In the genomic region with DNA sequence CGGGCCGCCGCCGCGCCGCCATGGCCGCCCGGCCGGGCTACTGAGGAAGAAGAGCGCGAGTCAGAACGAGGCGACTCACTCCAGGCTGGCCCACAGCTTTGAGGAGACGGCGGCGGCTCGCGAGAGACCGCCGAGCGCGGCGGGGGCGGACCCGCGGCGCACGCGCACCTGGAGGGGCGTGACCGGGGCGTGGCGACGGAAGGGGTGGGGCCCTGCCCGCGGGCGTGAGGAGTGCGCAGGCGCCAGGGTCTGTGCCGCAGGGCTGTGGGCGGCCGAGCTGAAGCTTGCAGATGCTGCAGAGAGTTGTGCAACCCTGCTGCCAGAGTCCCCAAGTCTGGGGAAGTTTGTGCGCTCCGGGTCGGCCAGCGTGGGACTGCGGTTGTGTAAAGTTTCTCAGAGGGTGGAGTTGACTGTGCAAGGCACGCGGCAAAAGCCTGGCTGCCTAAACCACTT, we compare ENCODE assay signal across 8 mouse cellular contexts. TPM values are rescaled to one million over a fixed set of nuclear protein-coding genes. Genes with fewer than 3 reads are reported as not detected.
DNase-seq lines count a peak whose midpoint lies in the region; ATAC-seq and TF ChIP-seq lines count a peak whose summit lies in the region.

Gene Rnf149, minus strand, starts transcription at position 153 of the 453 bp plus-strand sequence.

- TF ChIP-seq POLR2A in bone marrow macrophage, adult 2 months (IDR thresholded peaks at IDR 0.05; ENCODE audit: borderline replicate concordance, low read depth, low read length), result peak; percentile 83
- peak; percentile 86 for TF ChIP-seq POLR2A in embryonic fibroblast, embryonic 13.5 days (IDR thresholded peaks at IDR 0.05; ENCODE audit: low read depth, low read length)

- H3K27ac ChIP-seq in bone marrow macrophage, adult 2 months (ENCODE audit: insufficient read depth, low read depth, low read length), result peak within 1 kb of the TSS; percentile 98
- H3K27ac ChIP-seq in embryonic fibroblast, embryonic 13.5 days (ENCODE audit: insufficient read depth, low read length), result peak within 1 kb of the TSS; percentile 74
- peak within 1 kb of the TSS; percentile 99 for H3K27ac ChIP-seq in kidney, embryonic 15.5 days

- peak within 1 kb of the TSS; percentile 93 for H3K9ac ChIP-seq in kidney, embryonic 15.5 days

- peak; percentile 97 for ATAC-seq in kidney, embryonic 15.5 days (replicated peaks; ENCODE audit: low FRiP score)
- ATAC-seq in monocyte, adult 5-6 weeks (replicated peaks; ENCODE audit: insufficient number of reproducible peaks, low FRiP score, low TSS enrichment, poor library complexity, severe bottlenecking), result peak; percentile 79

- WGBS in kidney, embryonic 15.5 days, result under 1% methylated on average over 43 of the region's 49 CpGs

- peak within 1 kb of the TSS; percentile 99 for H3K4me3 ChIP-seq in bone marrow macrophage, adult 2 months (ENCODE audit: insufficient read depth, low read length)
- H3K4me3 ChIP-seq in embryonic fibroblast, embryonic 13.5 days (ENCODE audit: insufficient read depth, low read length), result peak within 1 kb of the TSS; percentile 89
- H3K4me3 ChIP-seq in kidney, embryonic 15.5 days (replicated peaks), result peak within 1 kb of the TSS; percentile 96

- peaks cover 47% of the 10 kb centered on the region for H3K4me1 ChIP-seq in bone marrow macrophage, adult 2 months (ENCODE audit: control insufficient read depth, insufficient read depth, low read length)
- H3K4me1 ChIP-seq in embryonic fibroblast, embryonic 13.5 days (ENCODE audit: control insufficient read depth, insufficient read depth, low read length), result peaks cover 3% of the 10 kb centered on the region
- peaks cover 37% of the 10 kb centered on the region for H3K4me1 ChIP-seq in kidney, embryonic 15.5 days

- TF ChIP-seq CTCF in bone marrow macrophage, adult 2 months (IDR thresholded peaks at IDR 0.05; ENCODE audit: low read depth, low read length), result no peak
- no peak for TF ChIP-seq CTCF in embryonic fibroblast, embryonic 13.5 days (IDR thresholded peaks at IDR 0.05; ENCODE audit: borderline replicate concordance, insufficient read depth, low read length)

- H3K9me3 ChIP-seq in kidney, embryonic 15.5 days (replicated peaks), result no peaks in the 10 kb centered on the region

- H3K4me2 ChIP-seq in kidney, embryonic 15.5 days, result peak within 1 kb of the TSS; percentile 72

- DNase-seq in A20 (ENCODE audit: low read depth, low spot score) (peak; percentile 95), liver (peak; percentile 95)
- DNase-seq in heart, adult 9 months (ENCODE audit: low spot score in 2 of 2), result peak; percentile 94 to 95
- peak; percentile 96 to 99 for DNase-seq in spleen, postnatal 4 days (ENCODE audit: low spot score in 2 of 2)

- no peaks in the 10 kb centered on the region for H3K36me3 ChIP-seq in kidney, embryonic 15.5 days

- no peaks in the 10 kb centered on the region for H3K27me3 ChIP-seq in kidney, embryonic 15.5 days

RNA-seq across cellular contexts. Expression of gene Rnf149, which starts in this region (rescaled TPM):
- polyA plus RNA-seq in bone marrow macrophage, adult 2 months (2012; ENCODE audit: insufficient read depth, insufficient read length, missing spikeins), result 113 and 116 TPM in 2 replicates
- 52.6 and 96.4 TPM in 2 replicates for polyA plus RNA-seq in embryonic fibroblast, embryonic 13.5 days (2011; ENCODE audit: insufficient read length, low read depth, missing spikeins)
- polyA plus RNA-seq in kidney, embryonic 15.5 days (2015; fragmentation: Nextera tagmentation; extraction: Ambion mirVana), result 31.9 and 33.3 TPM in 2 replicates
- total RNA-seq in monocyte, adult 5-6 weeks (2017), result 204 to 430 TPM (median 348 TPM) in 3 replicates

Comparison
In these comparisons a context has a peak if more than half of its experiments do, and no peak if none do; other contexts are left out.
1. Peak in every context shown above with its lines: DNase-seq, ATAC-seq, H3K4me3 ChIP-seq and H3K27ac ChIP-seq.